In the genomic region with DNA sequence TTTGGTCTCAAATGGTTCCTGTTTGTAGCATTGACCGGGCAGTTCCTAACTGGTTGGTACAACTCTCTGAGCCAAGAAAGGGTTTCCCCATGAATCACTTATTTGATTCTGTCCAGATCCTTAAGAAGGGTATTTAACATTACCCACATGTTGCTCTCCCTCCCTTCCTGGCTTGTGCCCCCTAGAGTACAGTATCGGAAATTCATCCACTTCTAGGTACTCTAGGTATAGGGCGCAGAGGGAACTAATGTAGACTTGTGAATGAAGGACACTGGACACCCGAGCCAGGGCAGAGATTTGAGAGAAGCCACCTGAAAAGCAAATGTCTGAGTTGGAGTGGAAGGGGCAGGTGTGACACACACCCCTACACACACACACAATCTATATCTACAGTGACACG, we compare ENCODE assay signal across 12 mouse cellular contexts. TPM values are rescaled to one million over a fixed set of nuclear protein-coding genes. Genes with fewer than 3 reads are reported as not detected.
DNase-seq lines count a peak whose midpoint lies in the region; ATAC-seq and TF ChIP-seq lines count a peak whose summit lies in the region.
"Had no signal": no experiment of that assay in that cellular context is flagged by ENCODE, and none has a peak within 500 bp of the region (broad histone marks: within the 10 kb centered on the region; RNA-seq: fewer than 3 reads in every experiment).

No protein-coding gene starts in this region.

- no peaks in the 10 kb centered on the region for H3K9me3 ChIP-seq in hindbrain, embryonic 11.5 days (ENCODE audit: control insufficient read depth, low read length)
- H3K9me3 ChIP-seq in hindbrain, embryonic 14.5 days (ENCODE audit: control insufficient read depth, low read length): no peaks in the 10 kb centered on the region
- H3K9me3 ChIP-seq: forebrain, embryonic 13.5 days had no signal

- CTCF ChIA-PET in Patski (lab: Charles Lee): no interaction called here

- peaks cover 2% of the 10 kb centered on the region; the same call in 1 of the 2 replicates for H3K4me1 ChIP-seq in hindbrain, embryonic 11.5 days (replicated peaks; ENCODE audit: control insufficient read depth, insufficient read depth, low read length)
- peaks cover 5% of the 10 kb centered on the region; the same call in 1 of the 2 replicates for H3K4me1 ChIP-seq in hindbrain, embryonic 14.5 days (replicated peaks; ENCODE audit: control insufficient read depth, insufficient read depth, low read length)

- intact Hi-C loops in gastrocnemius, postnatal 14 days (cut with DNase I; ENCODE audit: low total_unique reads): loop anchor here (5.0 to 10.0 kb wide), 2 partner anchors 451 to 564 kb away; no protein-coding TSS in a partner anchor

- POLR2A ChIA-PET in Patski (lab: Charles Lee): no interaction called here

- 27% methylated on average over 5 of the region's 5 CpGs for WGBS in hindbrain, embryonic 11.5 days
- 20% methylated on average over 5 of the region's 5 CpGs for WGBS in hindbrain, embryonic 14.5 days

- H3K4me3 ChIP-seq in hindbrain, embryonic 11.5 days (ENCODE audit: low read depth, low read length): no peak overlapping the region
- no peak overlapping the region for H3K4me3 ChIP-seq in hindbrain, embryonic 14.5 days (replicated peaks; ENCODE audit: low read length)

- H3K36me3 ChIP-seq in hindbrain, embryonic 11.5 days (ENCODE audit: control insufficient read depth, insufficient read depth, low read length): no peaks in the 10 kb centered on the region
- H3K36me3 ChIP-seq in hindbrain, embryonic 14.5 days (replicated peaks; ENCODE audit: control insufficient read depth, insufficient read depth): no peaks in the 10 kb centered on the region

- no peak overlapping the region for H3K4me2 ChIP-seq in hindbrain, embryonic 11.5 days (replicated peaks; ENCODE audit: low read depth, low read length)
- H3K4me2 ChIP-seq in hindbrain, embryonic 14.5 days (replicated peaks): no peak overlapping the region

- in situ Hi-C loops in Patski (cut with MboI; ENCODE audit: low pct_unique_long_range_greater_than_20kb): loop anchor here (5.0 kb wide), 2 partner anchors 456 to 561 kb away; no protein-coding TSS in a partner anchor

- no peak overlapping the region for H3K9ac ChIP-seq in hindbrain, embryonic 11.5 days (ENCODE audit: low read depth, low read length)
- no peak overlapping the region for H3K9ac ChIP-seq in hindbrain, embryonic 14.5 days

- no peak overlapping the region for H3K27ac ChIP-seq in hindbrain, embryonic 11.5 days (ENCODE audit: low read depth, low read length)
- no peak overlapping the region for H3K27ac ChIP-seq in hindbrain, embryonic 14.5 days
- H3K27ac ChIP-seq: forebrain, embryonic 13.5 days had no signal

- peak; percentile 61 for TF ChIP-seq CTCF in Patski (IDR thresholded peaks at IDR 0.05)

- DNase-seq in hindbrain, embryonic 11.5 days (ENCODE audit: low spot score): peak; percentile 62
- no peak for DNase-seq in hindbrain, embryonic 14.5 days (ENCODE audit: low spot score)
- peak; percentile 34 to 48 for DNase-seq in B cell, adult 2 months
- DNase-seq in Patski (ENCODE audit: low read depth, low spot score): no peak
- no peak for DNase-seq in adrenal gland, postnatal 25 days
- no peak for DNase-seq in layer of hippocampus, adult 18-20 months (ENCODE audit: low spot score in 2 of 2)
- DNase-seq in gastrocnemius, postnatal 14 days: no peak
- DNase-seq: kidney, postnatal 14 days had no signal

- ATAC-seq in hindbrain, embryonic 11.5 days (ENCODE audit: low FRiP score): no peak
- ATAC-seq in hindbrain, embryonic 14.5 days (ENCODE audit: low FRiP score): no peak
- ATAC-seq in Patski: no peak
- ATAC-seq in hematopoietic stem cell, adult 5-6 weeks (replicated peaks in 1 of 2; ENCODE audit: insufficient read depth in 1 of 2, low FRiP score in 2 of 2, low TSS enrichment in 1 of 2, low read depth in 1 of 2, poor library complexity in 2 of 2, severe bottlenecking in 2 of 2): peak; percentile 68 to 70
- ATAC-seq: forebrain, embryonic 13.5 days had no signal

- peaks cover 37% of the 10 kb centered on the region for H3K27me3 ChIP-seq in hindbrain, embryonic 11.5 days (ENCODE audit: control insufficient read depth, insufficient read depth, low read length)
- H3K27me3 ChIP-seq in hindbrain, embryonic 14.5 days (ENCODE audit: control insufficient read depth, insufficient read depth, low read length): peaks cover 53% of the 10 kb centered on the region
- H3K27me3 ChIP-seq in Patski: no peaks in the 10 kb centered on the region

RNA-seq across cellular contexts. Expression of gene Lhx2, which starts 39.3 kb away (rescaled TPM):
- polyA plus RNA-seq in hindbrain, embryonic 11.5 days (2014; fragmentation: Nextera tagmentation; extraction: Ambion mirVana): 21.9 and 24.4 TPM in 2 replicates
- polyA plus RNA-seq in hindbrain, embryonic 14.5 days (2014; fragmentation: Nextera tagmentation; extraction: Ambion mirVana): 13.2 and 18.7 TPM in 2 replicates
- polyA plus RNA-seq in Patski (2021): 4.3 TPM
- total RNA-seq in hematopoietic stem cell, adult 5-6 weeks (2017): 0.38 TPM in 1 of 2 replicates, not detected in the other
- not detected in 2 replicates for total RNA-seq in adrenal gland, postnatal 25 days (2021)
- 100 to 1,000 TPM in 1 of 2 experiments, 10 to 100 TPM in 1; 94.8 to 106 TPM for total RNA-seq in layer of hippocampus, adult 18-20 months (2021)
- total RNA-seq in gastrocnemius, postnatal 14 days (2021): under 1 TPM; 0.23 to 0.29 TPM
- total RNA-seq: adrenal gland, adult 18-20 months had no signal
- polyA plus RNA-seq: urinary bladder, adult 2 months had no signal

Comparison
In these comparisons a context has a peak if more than half of its experiments do, and no peak if none do; other contexts are left out.
1. DNase-seq: peak in hindbrain, embryonic 11.5 days (single experiment) and B cell, adult 2 months (2 of 2); none in hindbrain, embryonic 14.5 days (single experiment), Patski (single experiment), adrenal gland, postnatal 25 days (single experiment), layer of hippocampus, adult 18-20 months (0 of 2) and gastrocnemius, postnatal 14 days (single experiment).
2. ATAC-seq: peak in hematopoietic stem cell, adult 5-6 weeks (2 of 2); none in hindbrain, embryonic 11.5 days (single experiment), hindbrain, embryonic 14.5 days (single experiment) and Patski (single experiment).
3. RNA of gene Lhx2, which starts 39.3 kb away (total RNA-seq): 94.8 to 106 TPM in layer of hippocampus, adult 18-20 months; 0.23 to 0.29 TPM in gastrocnemius, postnatal 14 days, 0.38 TPM in hematopoietic stem cell, adult 5-6 weeks and not detected in adrenal gland, postnatal 25 days; every median in the first group is over 10 times any median in the second.